Mouse (Mus musculus) spleen, adult 12 weeks (tissue): ENCODE measurements around the gene As3mt.

Source experiments
- DNase-seq: peaks from one replicate; pipeline ENCODE4 v3.0.0; 2022; ENCODE audit warnings: low spot score

Gene As3mt

DNA sequence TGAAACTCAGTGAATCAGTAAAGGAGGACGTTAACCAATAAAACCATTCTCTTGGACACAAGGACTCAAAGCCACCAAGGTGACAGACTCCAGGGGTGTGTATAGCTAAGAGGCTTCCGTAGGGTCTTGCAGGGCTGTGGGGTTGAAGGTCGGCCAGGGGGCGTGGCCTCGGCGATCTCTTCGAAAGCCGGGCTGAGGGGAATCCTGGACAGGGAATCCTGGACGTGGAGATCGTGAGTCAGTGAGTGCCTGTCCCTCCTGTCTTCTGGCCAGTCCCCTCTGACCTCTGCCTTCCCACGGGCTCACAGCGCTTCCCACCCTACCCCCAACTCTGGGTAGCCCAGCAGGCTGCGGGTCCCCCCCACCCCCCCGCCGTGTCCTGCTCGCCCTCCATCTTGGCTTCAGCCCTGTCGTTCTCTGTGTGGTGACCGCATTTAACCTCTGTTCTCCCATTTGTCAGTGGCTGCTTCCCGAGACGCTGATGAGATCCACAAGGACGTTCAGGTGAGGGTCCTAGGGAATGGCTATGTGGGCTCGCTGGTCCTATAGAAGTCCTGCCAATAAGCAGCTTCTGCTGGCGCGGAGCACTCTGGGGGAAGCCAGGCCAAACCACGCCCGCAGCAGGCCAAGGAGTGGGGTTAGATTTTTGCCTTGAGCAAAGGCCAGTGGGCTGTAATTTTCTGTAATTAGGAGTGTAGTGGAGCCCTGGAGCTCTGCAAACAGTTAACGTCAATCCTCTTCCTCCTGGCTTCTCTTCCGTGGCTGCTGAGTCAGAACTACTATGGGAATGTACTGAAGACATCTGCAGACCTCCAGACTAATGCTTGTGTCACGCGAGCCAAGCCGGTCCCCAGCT, at the start of gene As3mt:
Gene As3mt, plus strand, starts transcription at position 163 of the 856 bp plus-strand sequence.
- DNase-seq = no peak

- DNase-seq = no peak
These were observed 48.9 kb upstream of the As3mt start for GRCm38 (mm10) chr19:46658348-46658747.

- DNase-seq = no peak
These were observed 48.4 kb upstream of the As3mt start for GRCm38 (mm10) chr19:46658851-46659250.

DNA sequence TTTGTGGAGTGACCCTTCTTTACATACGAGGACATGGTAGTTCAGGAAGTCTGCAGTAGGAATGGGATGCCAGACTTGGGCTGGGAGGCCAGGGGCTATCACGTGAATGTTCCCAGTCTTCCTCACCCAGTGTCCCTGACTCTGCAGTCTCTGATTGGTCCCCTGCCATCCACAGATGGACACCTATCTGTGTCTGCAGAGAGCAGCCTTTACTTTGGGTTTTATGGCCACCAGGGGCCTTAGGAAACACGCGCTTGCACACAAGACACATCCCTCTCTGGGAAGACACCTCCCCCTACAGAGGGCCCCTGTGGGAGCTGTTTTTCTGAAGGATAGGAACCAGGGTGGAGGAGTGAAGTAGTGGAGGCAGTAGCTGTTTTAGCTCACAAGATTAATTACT, 45.7 kb upstream of the As3mt start:
- DNase-seq = no peak

DNA sequence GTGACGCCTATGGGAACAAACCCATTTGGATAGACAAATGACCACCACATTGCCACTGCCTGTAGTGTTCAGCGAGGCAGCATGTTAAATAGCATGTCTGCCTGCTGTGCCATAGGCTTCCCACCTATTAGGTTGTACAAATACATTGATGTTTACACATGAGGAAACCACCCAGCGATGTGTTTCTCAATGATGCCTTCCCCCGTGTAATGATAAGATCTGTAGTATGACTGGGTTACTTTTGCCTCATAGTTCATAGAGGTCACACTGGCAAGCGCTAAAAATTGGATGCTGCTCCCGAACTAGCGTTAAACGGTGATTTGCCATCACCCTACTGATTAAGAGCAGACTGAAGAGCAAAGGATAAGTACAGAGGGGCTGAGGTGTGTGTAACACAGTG, 45.0 kb upstream of the As3mt start:
- DNase-seq = no peak

DNA sequence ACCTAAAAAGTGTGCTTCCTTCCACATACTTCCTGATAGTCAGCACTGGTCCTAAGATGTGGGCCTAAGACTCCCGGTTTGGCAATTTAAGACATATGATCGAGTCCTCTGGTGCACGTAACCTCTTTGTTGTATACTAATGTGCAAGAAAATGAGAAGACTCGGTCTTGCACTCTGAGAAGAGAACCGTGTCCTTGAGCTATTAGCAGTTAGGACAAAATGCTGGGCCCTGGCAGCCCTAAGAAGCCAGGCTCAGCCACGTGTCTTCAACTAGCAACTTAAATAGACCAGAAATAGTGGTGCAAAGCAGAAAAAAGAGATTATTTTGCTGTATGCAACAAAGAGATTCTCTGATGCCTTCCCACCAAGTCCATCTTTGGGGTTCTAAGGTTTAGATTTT, 44.5 kb upstream of the As3mt start:
- no peak for DNase-seq

- DNase-seq = no peak
These were observed 41.8 kb upstream of the As3mt start for GRCm38 (mm10) chr19:46665474-46665873.

GRCm38 (mm10) chr19:46667300-46667699, 40.0 kb upstream of the As3mt start:
- no peak for DNase-seq

DNA sequence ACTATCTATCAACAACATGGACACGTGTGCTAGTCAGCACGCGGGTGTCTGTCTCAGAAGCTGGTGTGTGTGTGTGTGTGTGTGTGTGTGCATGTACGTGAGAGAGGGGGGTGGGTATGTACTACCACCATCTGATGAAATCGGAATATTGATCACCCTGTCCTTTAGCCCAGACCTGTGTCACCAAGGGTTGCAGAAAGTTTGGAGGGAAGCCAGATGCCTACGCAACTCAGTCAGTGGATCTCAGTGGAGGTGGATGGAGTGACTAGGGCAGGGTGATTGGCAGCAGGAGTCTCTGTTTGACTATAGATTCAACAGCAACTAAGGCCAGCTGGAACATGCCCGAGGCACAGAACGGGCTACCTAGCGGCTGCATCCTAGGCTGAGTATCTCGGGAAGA, 39.0 kb upstream of the As3mt start:
- no peak for DNase-seq

DNA sequence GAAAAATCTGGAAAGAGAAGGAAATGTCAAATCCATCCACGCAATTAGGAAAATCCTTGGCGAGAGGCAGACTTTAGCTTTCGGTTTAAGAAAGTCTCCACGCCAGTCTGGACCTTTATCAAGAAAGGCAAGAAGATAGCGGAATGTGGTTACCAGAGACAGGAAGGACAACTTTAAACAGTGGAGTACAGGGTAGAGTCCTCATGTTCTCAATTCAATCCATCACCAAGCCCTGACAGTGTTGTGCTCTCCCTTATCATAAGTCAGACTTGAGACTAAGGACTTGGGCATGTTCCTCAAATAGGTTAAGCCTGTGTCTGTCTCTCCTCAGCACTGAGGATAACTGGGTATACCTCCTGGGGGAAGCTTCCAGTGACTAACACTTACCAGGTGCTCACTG, 37.5 kb upstream of the As3mt start:
- no peak for DNase-seq

DNA sequence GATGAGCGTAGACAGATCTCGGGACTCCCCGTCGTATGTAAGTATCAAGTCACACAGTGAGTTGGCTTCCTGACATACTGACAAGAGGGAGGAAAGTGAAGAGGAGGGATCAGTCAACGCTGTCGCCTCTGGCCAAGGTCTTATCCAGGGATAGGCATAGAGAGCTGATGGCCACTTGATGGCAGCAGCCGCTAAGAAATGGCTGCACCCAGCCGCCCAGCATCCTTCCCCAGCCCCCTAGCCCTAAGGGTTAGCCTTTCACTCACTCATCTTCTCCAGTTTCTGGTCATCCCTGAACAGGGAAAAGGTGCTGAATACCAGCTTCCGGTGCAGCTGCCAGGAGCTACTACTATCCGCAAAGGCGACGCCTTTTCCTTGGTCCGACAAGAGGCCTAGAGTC, 36.6 kb upstream of the As3mt start:
- peak; percentile 24 for DNase-seq

- DNase-seq = no peak
These were observed 34.4 kb upstream of the As3mt start, which contains the start of gene Cyp17a1 for GRCm38 (mm10) chr19:46672766-46673418. Cyp17a1 (minus strand) TSS chr19:46673172.

GRCm38 (mm10) chr19:46675641-46676040, 31.6 kb upstream of the As3mt start:
- no peak for DNase-seq

DNA sequence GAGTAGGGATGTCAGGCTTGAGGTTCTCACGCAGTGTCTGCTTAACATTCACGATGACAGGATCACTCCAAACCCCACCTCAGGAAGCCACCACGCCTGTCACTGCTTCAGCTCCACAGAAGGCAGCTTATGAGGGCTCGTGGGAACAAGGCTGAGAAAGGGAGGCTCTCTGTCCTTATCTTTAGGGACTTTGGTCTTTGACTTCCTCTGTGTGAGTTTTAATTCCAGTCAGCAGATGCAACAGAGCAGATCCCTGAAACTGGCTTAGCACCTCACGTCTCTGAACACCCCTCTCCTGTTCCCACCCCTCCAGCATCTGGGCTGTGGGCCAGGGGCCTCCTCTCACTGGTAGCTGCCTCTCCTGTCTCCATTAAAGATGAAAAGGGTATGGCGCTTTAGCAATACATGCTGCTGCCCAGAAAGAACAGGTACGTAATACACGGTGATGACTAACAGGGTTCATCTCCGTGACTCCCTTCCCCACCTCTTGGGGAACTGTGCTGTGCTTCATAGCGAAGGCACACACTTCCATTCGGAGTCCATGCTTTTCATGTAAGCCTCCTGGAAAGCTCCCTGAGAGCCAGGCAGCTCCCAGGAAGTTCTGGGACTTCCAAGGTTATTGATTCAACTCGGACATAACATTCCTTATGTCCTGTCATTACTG, 27.4 kb upstream of the As3mt start:
- no peak for DNase-seq

- DNase-seq = peak; percentile 73
These were observed 17.5 kb upstream of the As3mt start, which contains the start of gene Borcs7 for GRCm38 (mm10) chr19:46689460-46690372. Borcs7 (plus strand) TSS chr19:46689906.

GRCm38 (mm10) chr19:46690387-46690786, 16.9 kb upstream of the As3mt start:
- no peak for DNase-seq

- DNase-seq = no peak
These were observed 16.2 kb upstream of the As3mt start for GRCm38 (mm10) chr19:46691078-46691477.

DNA sequence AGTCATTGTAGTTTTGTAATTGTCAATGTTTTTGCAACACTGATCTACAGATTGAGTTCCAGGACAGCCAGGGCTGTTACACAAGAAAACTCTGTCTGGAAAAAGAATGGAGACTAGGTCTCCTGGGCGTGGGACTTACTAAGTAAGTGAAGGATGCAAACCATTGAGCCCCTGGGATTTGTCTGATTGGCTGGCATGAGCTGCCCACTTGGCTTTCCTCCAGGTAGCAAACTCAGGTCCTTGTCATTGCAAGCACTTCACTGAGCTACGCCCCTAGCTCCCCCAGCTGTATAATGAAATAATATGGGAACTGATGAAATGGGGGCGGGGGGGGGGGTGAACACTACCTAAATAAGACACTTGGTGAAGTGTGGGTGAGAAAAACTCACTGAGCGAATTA, 14.1 kb upstream of the As3mt start:
- DNase-seq = no peak

GRCm38 (mm10) chr19:46696482-46696881, 10.8 kb upstream of the As3mt start:
- DNase-seq = no peak

DNA sequence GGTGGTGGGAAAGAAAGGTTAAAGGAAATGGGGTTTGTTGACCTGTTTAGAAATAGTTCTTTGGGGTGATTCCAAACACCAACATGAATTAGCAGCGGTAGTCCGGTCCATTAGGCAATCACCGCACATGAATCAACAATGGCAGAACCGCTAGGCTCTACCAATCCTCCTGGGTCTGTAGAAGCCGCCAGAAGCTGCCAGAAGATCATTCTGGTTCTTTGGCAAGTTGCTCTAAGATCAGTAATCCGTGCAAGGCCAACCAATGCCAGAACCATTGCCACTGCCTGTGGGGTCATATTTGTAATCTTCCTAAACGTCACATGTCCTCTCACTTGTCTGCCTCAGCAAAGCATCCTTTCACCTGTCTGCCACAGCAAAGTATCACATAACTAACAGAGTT, 10.3 kb upstream of the As3mt start:
- DNase-seq = no peak

- peak; percentile 21 for DNase-seq
These were observed 9.3 kb upstream of the As3mt start for GRCm38 (mm10) chr19:46697840-46698517.
